Mouse (Mus musculus): ENCODE measurements at regions not wholly inside any gene's neighbourhood (a gene's known extent, or its start where the extent isn't known, plus 50 kb on each side); places are given as distances from the start of the nearest gene placed in this dataset.

GRCm38 (mm10) chr15:24486235-24486634 is 927.3 kb downstream of the Basp1 start:
- H3K4me1 ChIP-seq (ENCODE audit: insufficient read depth, low read length): no peaks in the 10 kb centered on the region
- H3K4me3 ChIP-seq (ENCODE audit: low read length): no peak overlapping the region
- H3K4me2 ChIP-seq (replicated peaks; ENCODE audit: low read depth, low read length): no peak overlapping the region
- H3K9me3 ChIP-seq (ENCODE audit: low read length): no peaks in the 10 kb centered on the region
- H3K36me3 ChIP-seq (ENCODE audit: insufficient read depth, low read length): no peaks in the 10 kb centered on the region
- WGBS: 84% methylated on average over 2 of the region's 2 CpGs
- no peak overlapping the region for H3K9ac ChIP-seq (replicated peaks; ENCODE audit: low read length)
- no peak for ATAC-seq (ENCODE audit: low FRiP score, low TSS enrichment)
- H3K27ac ChIP-seq (ENCODE audit: low read length): no peak overlapping the region
- no peaks in the 10 kb centered on the region for H3K27me3 ChIP-seq (ENCODE audit: insufficient read depth, low read length)

- Histone ChIP-seq H3K9ac (replicated peaks; ENCODE audit: low read length) (no peak overlapping the region), H3K36me3 (ENCODE audit: insufficient read depth, low read length) (no peaks in the 10 kb centered on the region), H3K27me3 (ENCODE audit: insufficient read depth, low read length) (no peaks in the 10 kb centered on the region), H3K4me2 (replicated peaks; ENCODE audit: low read depth, low read length) (no peak overlapping the region), H3K4me1 (ENCODE audit: insufficient read depth, low read length) (no peaks in the 10 kb centered on the region), H3K9me3 (ENCODE audit: low read length) (no peaks in the 10 kb centered on the region), H3K4me3 (ENCODE audit: low read length) (no peak overlapping the region), H3K27ac (ENCODE audit: low read length) (no peak overlapping the region)
- no peak for ATAC-seq (ENCODE audit: low FRiP score, low TSS enrichment)
- 80% methylated on average over 1 of the region's 1 CpGs for WGBS
Measured at GRCm38 (mm10) chr15:24468239-24468638, 945.3 kb downstream of the Basp1 start.

GRCm38 (mm10) chr15:24457726-24458125 is 955.8 kb downstream of the Basp1 start:
- Histone ChIP-seq H3K4me3 (ENCODE audit: low read length) (no peak overlapping the region), H3K4me2 (replicated peaks; ENCODE audit: low read depth, low read length) (no peak overlapping the region), H3K27ac (ENCODE audit: low read length) (no peak overlapping the region), H3K36me3 (ENCODE audit: insufficient read depth, low read length) (no peaks in the 10 kb centered on the region), H3K4me1 (ENCODE audit: insufficient read depth, low read length) (no peaks in the 10 kb centered on the region), H3K27me3 (ENCODE audit: insufficient read depth, low read length) (no peaks in the 10 kb centered on the region), H3K9ac (replicated peaks; ENCODE audit: low read length) (no peak overlapping the region), H3K9me3 (ENCODE audit: low read length) (no peaks in the 10 kb centered on the region)
- ATAC-seq (ENCODE audit: low FRiP score, low TSS enrichment): no peak
- 86% methylated on average over 1 of the region's 1 CpGs for WGBS

- Histone ChIP-seq H3K9ac (replicated peaks; ENCODE audit: low read length) (no peak overlapping the region), H3K27me3 (ENCODE audit: insufficient read depth, low read length) (no peaks in the 10 kb centered on the region), H3K4me3 (ENCODE audit: low read length) (no peak overlapping the region), H3K4me1 (ENCODE audit: insufficient read depth, low read length) (no peaks in the 10 kb centered on the region), H3K36me3 (ENCODE audit: insufficient read depth, low read length) (no peaks in the 10 kb centered on the region), H3K27ac (ENCODE audit: low read length) (no peak overlapping the region), H3K9me3 (ENCODE audit: low read length) (no peaks in the 10 kb centered on the region), H3K4me2 (replicated peaks; ENCODE audit: low read depth, low read length) (no peak overlapping the region)
- ATAC-seq (ENCODE audit: low FRiP score, low TSS enrichment): no peak
- 87% methylated on average over 1 of the region's 1 CpGs for WGBS
Measured at GRCm38 (mm10) chr15:24433083-24433482, 980.5 kb downstream of the Basp1 start.

GRCm38 (mm10) chr15:24429154-24429553 is 984.4 kb downstream of the Basp1 start:
- WGBS: 25% methylated on average over 5 of the region's 5 CpGs

GRCm38 (mm10) chr15:24422333-24422942 is 991.1 kb downstream of the Basp1 start:
- no peaks in the 10 kb centered on the region for H3K9me3 ChIP-seq (ENCODE audit: low read length)
- no peak for ATAC-seq (ENCODE audit: low FRiP score, low TSS enrichment)
- H3K4me2 ChIP-seq (replicated peaks; ENCODE audit: low read depth, low read length): no peak overlapping the region
- no peak overlapping the region for H3K9ac ChIP-seq (replicated peaks; ENCODE audit: low read length)
- 62% methylated on average over 2 of the region's 2 CpGs for WGBS
- H3K4me3 ChIP-seq (ENCODE audit: low read length): no peak overlapping the region
- no peaks in the 10 kb centered on the region for H3K4me1 ChIP-seq (ENCODE audit: insufficient read depth, low read length)
- no peak overlapping the region for H3K27ac ChIP-seq (ENCODE audit: low read length)
- H3K27me3 ChIP-seq (ENCODE audit: insufficient read depth, low read length): no peaks in the 10 kb centered on the region
- H3K36me3 ChIP-seq (ENCODE audit: insufficient read depth, low read length): no peaks in the 10 kb centered on the region

More at GRCm38 (mm10) chr15:24429154-24429553, 984.4 kb downstream of the Basp1 start:
- no peak overlapping the region for H3K27ac ChIP-seq (ENCODE audit: low read length)
- H3K9me3 ChIP-seq (ENCODE audit: low read length): no peaks in the 10 kb centered on the region
- no peak overlapping the region for H3K4me3 ChIP-seq (ENCODE audit: low read length)
- no peak overlapping the region for H3K4me2 ChIP-seq (replicated peaks; ENCODE audit: low read depth, low read length)
- H3K36me3 ChIP-seq (ENCODE audit: insufficient read depth, low read length): no peaks in the 10 kb centered on the region
- H3K27me3 ChIP-seq (ENCODE audit: insufficient read depth, low read length): no peaks in the 10 kb centered on the region
- no peak overlapping the region for H3K9ac ChIP-seq (replicated peaks; ENCODE audit: low read length)
- no peak for ATAC-seq (ENCODE audit: low FRiP score, low TSS enrichment)
- no peaks in the 10 kb centered on the region for H3K4me1 ChIP-seq (ENCODE audit: insufficient read depth, low read length)

GRCm38 (mm10) chr15:24419736-24420135 is 993.8 kb downstream of the Basp1 start:
- Histone ChIP-seq H3K27ac (ENCODE audit: low read length) (no peak overlapping the region), H3K27me3 (ENCODE audit: insufficient read depth, low read length) (no peaks in the 10 kb centered on the region), H3K4me1 (ENCODE audit: insufficient read depth, low read length) (no peaks in the 10 kb centered on the region), H3K9ac (replicated peaks; ENCODE audit: low read length) (no peak overlapping the region), H3K4me2 (replicated peaks; ENCODE audit: low read depth, low read length) (no peak overlapping the region), H3K9me3 (ENCODE audit: low read length) (no peaks in the 10 kb centered on the region), H3K36me3 (ENCODE audit: insufficient read depth, low read length) (no peaks in the 10 kb centered on the region), H3K4me3 (ENCODE audit: low read length) (no peak overlapping the region)
- 74% methylated on average over 1 of the region's 1 CpGs for WGBS
- ATAC-seq (ENCODE audit: low FRiP score, low TSS enrichment): no peak

GRCm38 (mm10) chr15:24419186-24419585 is 994.4 kb downstream of the Basp1 start:
- Histone ChIP-seq H3K27ac (ENCODE audit: low read length) (no peak overlapping the region), H3K36me3 (ENCODE audit: insufficient read depth, low read length) (no peaks in the 10 kb centered on the region), H3K9me3 (ENCODE audit: low read length) (no peaks in the 10 kb centered on the region), H3K4me1 (ENCODE audit: insufficient read depth, low read length) (no peaks in the 10 kb centered on the region), H3K4me2 (replicated peaks; ENCODE audit: low read depth, low read length) (no peak overlapping the region), H3K9ac (replicated peaks; ENCODE audit: low read length) (no peak overlapping the region), H3K27me3 (ENCODE audit: insufficient read depth, low read length) (no peaks in the 10 kb centered on the region), H3K4me3 (ENCODE audit: low read length) (no peak overlapping the region)
- no peak for ATAC-seq (ENCODE audit: low FRiP score, low TSS enrichment)
- 72% methylated on average over 1 of the region's 1 CpGs for WGBS

- H3K9ac ChIP-seq (replicated peaks; ENCODE audit: low read length): no peak overlapping the region
- no peaks in the 10 kb centered on the region for H3K27me3 ChIP-seq (ENCODE audit: insufficient read depth, low read length)
- 52% methylated on average over 3 of the region's 3 CpGs for WGBS
- ATAC-seq (ENCODE audit: low FRiP score, low TSS enrichment): no peak
- H3K9me3 ChIP-seq (ENCODE audit: low read length): no peaks in the 10 kb centered on the region
- H3K4me2 ChIP-seq (replicated peaks; ENCODE audit: low read depth, low read length): no peak overlapping the region
- H3K4me1 ChIP-seq (ENCODE audit: insufficient read depth, low read length): no peaks in the 10 kb centered on the region
- no peak overlapping the region for H3K27ac ChIP-seq (ENCODE audit: low read length)
- no peak overlapping the region for H3K4me3 ChIP-seq (ENCODE audit: low read length)
- H3K36me3 ChIP-seq (ENCODE audit: insufficient read depth, low read length): no peaks in the 10 kb centered on the region
Measured at GRCm38 (mm10) chr15:24407691-24408090, 1005.9 kb downstream of the Basp1 start.

GRCm38 (mm10) chr15:24405305-24405704 is 1008.3 kb downstream of the Basp1 start:
- H3K4me2 ChIP-seq (replicated peaks; ENCODE audit: low read depth, low read length): no peak overlapping the region
- no peak for ATAC-seq (ENCODE audit: low FRiP score, low TSS enrichment)
- H3K9me3 ChIP-seq (ENCODE audit: low read length): no peaks in the 10 kb centered on the region
- no peaks in the 10 kb centered on the region for H3K36me3 ChIP-seq (ENCODE audit: insufficient read depth, low read length)
- H3K4me1 ChIP-seq (ENCODE audit: insufficient read depth, low read length): no peaks in the 10 kb centered on the region
- WGBS: 67% methylated on average over 1 of the region's 1 CpGs
- no peak overlapping the region for H3K4me3 ChIP-seq (ENCODE audit: low read length)
- H3K27ac ChIP-seq (ENCODE audit: low read length): no peak overlapping the region
- no peaks in the 10 kb centered on the region for H3K27me3 ChIP-seq (ENCODE audit: insufficient read depth, low read length)
- H3K9ac ChIP-seq (replicated peaks; ENCODE audit: low read length): no peak overlapping the region
